Mouse (Mus musculus): Measurements from ENCODE around the gene Tnrc6c. TPM values are rescaled to one million over a fixed set of nuclear protein-coding genes. Genes with fewer than 3 reads are reported as not detected.

Tnrc6c gene
- polyA plus RNA-seq, 1 experiment from 2014 or later, result 31.7 TPM

DNA sequence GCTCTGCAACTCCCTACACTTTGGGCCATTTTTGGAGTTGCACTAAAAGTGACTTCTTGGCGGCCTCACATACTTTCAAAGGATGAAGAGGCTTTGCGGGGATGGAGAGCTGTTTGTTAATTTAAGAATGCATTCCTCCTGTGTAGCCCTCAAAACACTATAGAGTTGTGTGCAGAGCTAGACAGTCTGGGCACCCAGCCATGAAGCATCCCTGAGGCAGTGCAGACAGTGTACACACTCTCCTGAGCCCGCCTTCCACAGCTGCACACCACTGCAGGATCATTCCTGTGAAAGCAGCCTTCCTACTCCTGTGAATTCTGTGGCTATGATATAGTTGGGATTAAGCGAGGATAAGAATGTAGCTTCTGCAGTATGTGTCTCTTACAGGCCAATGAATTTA lies 4.9 kb downstream of the Tnrc6c start:
- H3K27me3 ChIP-seq, result no peaks in the 10 kb centered on the region
- H3K4me1 ChIP-seq (replicated peaks), result peaks cover 54% of the 10 kb centered on the region
- no peak for ATAC-seq
- H3K36me3 ChIP-seq, result no peaks in the 10 kb centered on the region
- 0 out of 2 replicates have a peak overlapping the region, but pooled peaks have one; percentile 12 for H3K27ac ChIP-seq
- peak overlapping the region; percentile 48 for H3K9ac ChIP-seq (replicated peaks)
- H3K4me3 ChIP-seq (replicated peaks), result peak overlapping the region; percentile 6; the same call in 1 of the 2 replicates
- 38% methylated on average over 4 of the region's 4 CpGs for WGBS
- peak overlapping the region; percentile 46 for H3K4me2 ChIP-seq (replicated peaks)
- no peaks in the 10 kb centered on the region for H3K9me3 ChIP-seq

DNA sequence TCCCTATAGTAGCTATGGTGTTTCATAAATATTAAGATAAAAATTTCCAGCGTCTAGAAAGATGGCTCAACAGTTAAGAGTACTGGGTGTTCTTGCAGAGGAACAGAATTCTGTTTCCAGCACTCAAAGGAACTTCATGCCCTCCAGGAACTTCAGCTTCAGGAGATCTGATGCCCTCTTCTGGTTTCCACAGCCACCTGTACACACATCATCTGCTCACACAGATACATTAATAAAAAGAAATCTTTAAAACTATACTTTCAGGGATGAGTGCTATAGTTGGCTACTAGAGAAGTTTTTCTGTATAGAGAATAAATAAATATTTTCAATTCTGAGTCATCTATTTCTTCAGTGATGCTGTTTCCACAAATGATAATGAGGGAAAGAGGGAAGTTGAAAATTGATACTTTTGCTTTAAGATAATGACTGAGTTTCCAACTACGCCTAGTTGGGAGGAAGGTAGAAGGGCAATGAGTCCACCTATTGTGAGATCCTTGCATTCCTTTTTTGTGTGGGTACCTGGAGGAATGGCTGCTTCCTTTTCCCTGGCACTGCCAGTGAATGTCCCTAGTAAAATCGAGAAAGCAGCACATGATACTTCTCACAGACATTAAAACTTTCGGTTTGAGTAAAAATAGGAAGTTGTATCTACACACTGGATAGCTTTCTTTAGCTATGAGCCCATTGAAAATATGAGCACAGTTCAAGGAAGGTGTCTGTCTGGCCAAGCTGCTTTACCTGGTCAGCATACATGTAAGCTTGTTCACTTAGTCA lies 9.1 kb downstream of the Tnrc6c start:
- Histone ChIP-seq H3K4me3 (replicated peaks) (no peak overlapping the region), H3K4me1 (replicated peaks) (peaks cover 70% of the 10 kb centered on the region)
- 86% methylated on average over 4 of the region's 4 CpGs for WGBS

DNA sequence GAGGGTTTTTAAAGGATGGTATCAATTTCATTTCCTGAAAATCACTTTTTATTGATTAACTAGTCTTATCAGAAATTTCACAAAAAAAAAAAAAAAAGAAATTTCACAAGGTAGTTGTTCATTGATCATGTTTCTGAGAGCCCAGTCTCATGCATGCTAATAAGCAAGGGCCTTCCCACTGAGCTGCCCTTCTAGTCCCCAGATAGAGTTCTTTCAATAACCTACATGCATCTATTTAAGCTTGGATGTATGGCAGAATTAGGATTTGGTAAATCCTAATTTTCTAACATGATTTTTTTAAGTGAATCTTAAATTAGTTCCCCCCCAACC lies 9.7 kb downstream of the Tnrc6c start:
- Histone ChIP-seq H3K27ac (no peak overlapping the region), H3K27me3 (no peaks in the 10 kb centered on the region), H3K9me3 (no peaks in the 10 kb centered on the region), H3K9ac (replicated peaks) (no peak overlapping the region), H3K4me3 (replicated peaks) (no peak overlapping the region), H3K4me2 (replicated peaks) (no peak overlapping the region), H3K36me3 (no peaks in the 10 kb centered on the region), H3K4me1 (replicated peaks) (peaks cover 71% of the 10 kb centered on the region)
- ATAC-seq, result no peak

More for the DNA sequence above, 9.1 kb downstream of the Tnrc6c start:
- no peak overlapping the region for H3K4me2 ChIP-seq (replicated peaks)
- H3K27ac ChIP-seq, result no peak overlapping the region
- no peak for ATAC-seq
- H3K36me3 ChIP-seq, result no peaks in the 10 kb centered on the region
- no peaks in the 10 kb centered on the region for H3K27me3 ChIP-seq
- H3K9me3 ChIP-seq, result no peaks in the 10 kb centered on the region
- H3K9ac ChIP-seq (replicated peaks), result no peak overlapping the region

DNA sequence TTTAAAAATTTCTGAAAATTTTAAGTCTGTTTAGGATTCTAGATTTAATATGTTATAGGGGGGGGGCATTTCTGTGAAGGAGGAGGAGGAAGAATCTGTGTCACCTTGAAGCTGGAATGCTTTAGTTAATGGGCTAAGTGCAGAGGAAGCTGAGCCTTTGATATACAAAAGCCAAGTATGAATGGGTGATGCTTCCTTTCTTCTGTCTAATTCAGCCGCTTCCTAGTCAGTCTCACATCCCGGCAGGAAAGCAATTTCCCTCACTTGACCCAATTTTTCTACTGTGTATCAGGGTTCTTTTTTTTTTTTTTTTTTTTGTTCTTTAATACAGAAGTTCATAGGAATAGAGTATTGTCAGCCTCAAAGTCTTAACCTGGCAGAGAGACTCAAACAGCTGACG lies 11.1 kb downstream of the Tnrc6c start:
- no peak overlapping the region for H3K4me3 ChIP-seq (replicated peaks)
- no peak overlapping the region for H3K27ac ChIP-seq
- H3K36me3 ChIP-seq, result no peaks in the 10 kb centered on the region
- H3K4me1 ChIP-seq (replicated peaks), result peaks cover 62% of the 10 kb centered on the region
- no peak for ATAC-seq
- no peak overlapping the region for H3K4me2 ChIP-seq (replicated peaks)
- no peaks in the 10 kb centered on the region for H3K27me3 ChIP-seq
- H3K9ac ChIP-seq (replicated peaks), result no peak overlapping the region
- 48% methylated on average over 3 of the region's 3 CpGs for WGBS
- no peaks in the 10 kb centered on the region for H3K9me3 ChIP-seq

DNA sequence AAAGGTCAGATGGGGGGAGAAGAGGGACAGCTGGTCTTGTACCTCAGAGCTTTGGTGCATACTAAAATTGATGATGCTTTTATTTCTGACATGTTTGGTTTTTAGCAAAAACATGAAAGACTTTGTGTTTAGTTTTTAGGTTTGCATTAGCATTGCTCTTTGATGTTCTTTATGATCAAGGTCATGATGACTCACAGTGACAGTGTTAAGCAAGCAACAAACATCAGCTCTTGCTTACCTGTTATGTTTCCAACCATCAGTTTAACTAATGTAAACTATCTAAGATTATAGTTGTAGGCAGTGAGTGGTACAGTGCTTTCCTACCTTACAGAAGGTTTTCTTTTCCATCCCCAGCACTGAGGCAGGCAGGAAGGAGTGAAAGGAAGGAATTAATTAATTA lies 12.5 kb downstream of the Tnrc6c start:
- ATAC-seq, result no peak
- Histone ChIP-seq H3K4me3 (replicated peaks) (no peak overlapping the region), H3K27me3 (no peaks in the 10 kb centered on the region), H3K4me2 (replicated peaks) (no peak overlapping the region), H3K9me3 (no peaks in the 10 kb centered on the region), H3K36me3 (no peaks in the 10 kb centered on the region), H3K4me1 (replicated peaks) (peaks cover 55% of the 10 kb centered on the region), H3K27ac (no peak overlapping the region), H3K9ac (replicated peaks) (no peak overlapping the region)

DNA sequence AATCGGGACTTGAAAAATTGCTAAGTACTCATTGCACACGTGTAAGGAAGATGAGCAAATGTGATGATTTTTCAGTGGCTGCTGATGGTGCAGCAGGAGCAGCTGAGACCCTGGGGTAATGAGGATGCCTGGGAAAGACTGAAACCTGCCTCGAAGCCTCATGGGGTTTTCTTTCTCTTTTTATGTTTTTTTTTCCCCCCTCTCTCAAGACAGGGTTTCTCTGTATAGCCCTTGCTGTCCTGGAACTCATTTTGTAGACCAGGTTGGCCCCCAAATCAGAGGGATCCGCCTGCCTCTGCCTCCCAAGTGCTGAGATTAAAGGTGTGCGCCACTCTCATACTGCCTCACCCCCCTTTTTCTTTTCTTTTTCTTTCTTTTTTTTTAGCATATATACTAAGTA lies 13.1 kb downstream of the Tnrc6c start:
- H3K9ac ChIP-seq (replicated peaks), result no peak overlapping the region
- H3K4me2 ChIP-seq (replicated peaks), result no peak overlapping the region
- H3K27me3 ChIP-seq, result no peaks in the 10 kb centered on the region
- peaks cover 55% of the 10 kb centered on the region for H3K4me1 ChIP-seq (replicated peaks)
- H3K36me3 ChIP-seq, result no peaks in the 10 kb centered on the region
- H3K9me3 ChIP-seq, result no peaks in the 10 kb centered on the region
- 81% methylated on average over 5 of the region's 5 CpGs for WGBS
- no peak overlapping the region for H3K4me3 ChIP-seq (replicated peaks)
- ATAC-seq, result no peak
- no peak overlapping the region for H3K27ac ChIP-seq

DNA sequence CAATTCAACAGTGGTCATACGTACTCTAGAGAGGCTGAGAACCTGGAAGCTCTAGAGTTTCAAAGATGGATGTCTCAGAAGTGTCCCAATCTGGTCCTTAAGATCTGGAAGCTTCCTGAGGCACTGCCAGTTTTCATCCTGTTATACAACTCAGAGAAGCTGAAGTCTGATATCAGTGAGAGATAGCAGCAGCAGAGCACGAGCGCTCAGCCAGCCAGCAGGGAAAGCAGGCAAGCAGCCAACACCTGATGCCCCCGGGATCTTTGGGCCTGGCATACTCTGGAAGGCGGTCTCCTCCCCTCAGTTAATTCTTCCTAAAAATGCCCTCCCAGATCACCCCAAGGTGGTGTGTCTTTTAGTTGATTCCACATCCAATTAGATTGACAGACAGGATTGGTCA lies 13.7 kb downstream of the Tnrc6c start:
- H3K27ac ChIP-seq, result no peak overlapping the region
- no peak for ATAC-seq
- H3K9ac ChIP-seq (replicated peaks), result no peak overlapping the region
- no peak overlapping the region for H3K4me2 ChIP-seq (replicated peaks)
- H3K4me1 ChIP-seq (replicated peaks), result peaks cover 55% of the 10 kb centered on the region
- WGBS, result 71% methylated on average over 5 of the region's 5 CpGs
- no peaks in the 10 kb centered on the region for H3K36me3 ChIP-seq
- no peak overlapping the region for H3K4me3 ChIP-seq (replicated peaks)
- H3K9me3 ChIP-seq, result no peaks in the 10 kb centered on the region
- no peaks in the 10 kb centered on the region for H3K27me3 ChIP-seq

DNA sequence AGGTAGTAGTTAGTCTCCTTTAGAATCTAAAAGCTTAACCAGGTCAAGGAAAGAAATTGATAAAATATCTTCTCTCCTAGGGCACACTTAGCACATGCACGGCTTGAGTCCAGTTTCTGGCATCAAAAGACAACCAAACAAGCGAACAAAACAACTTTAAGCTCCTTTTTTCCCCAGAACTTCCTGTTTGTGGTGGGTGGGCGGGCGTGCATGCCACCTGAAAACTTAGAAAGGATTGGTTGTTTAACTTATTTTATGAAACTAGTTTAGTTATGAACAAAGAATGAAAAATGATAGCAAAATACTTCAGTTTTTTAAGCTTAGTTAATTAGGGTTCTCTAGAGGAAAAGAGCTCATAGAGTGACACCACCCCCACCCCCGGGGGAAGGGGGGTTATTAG lies 17.5 kb downstream of the Tnrc6c start:
- Histone ChIP-seq H3K27ac (no peak overlapping the region), H3K9ac (replicated peaks) (no peak overlapping the region), H3K4me3 (replicated peaks) (no peak overlapping the region), H3K27me3 (no peaks in the 10 kb centered on the region), H3K36me3 (no peaks in the 10 kb centered on the region), H3K4me1 (replicated peaks) (peaks cover 42% of the 10 kb centered on the region), H3K4me2 (replicated peaks) (no peak overlapping the region), H3K9me3 (no peaks in the 10 kb centered on the region)
- 92% methylated on average over 5 of the region's 5 CpGs for WGBS
- no peak for ATAC-seq

DNA sequence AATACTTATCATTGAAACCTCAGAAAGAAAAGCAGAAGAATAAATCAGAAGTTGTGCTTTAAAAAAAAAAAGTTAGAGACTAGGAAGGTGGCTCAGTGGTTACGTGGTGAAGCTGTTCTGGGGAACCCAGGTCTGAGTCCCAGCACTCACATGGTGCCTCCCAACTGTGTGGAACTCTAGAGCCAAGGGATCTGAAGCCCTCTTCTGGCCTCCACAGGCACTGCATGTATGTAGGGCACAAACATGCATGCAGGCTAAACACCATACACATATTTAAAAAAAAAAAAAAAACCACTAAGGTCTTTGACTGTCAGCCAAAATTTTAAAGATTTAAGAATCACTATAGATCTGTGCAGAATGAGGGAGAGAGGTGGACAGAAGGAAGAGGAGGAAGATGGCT lies 20.4 kb downstream of the Tnrc6c start:
- 100% methylated on average over 1 of the region's 1 CpGs for WGBS
- no peak for ATAC-seq
- no peaks in the 10 kb centered on the region for H3K36me3 ChIP-seq
- H3K27ac ChIP-seq, result no peak overlapping the region
- H3K27me3 ChIP-seq, result no peaks in the 10 kb centered on the region
- no peak overlapping the region for H3K4me2 ChIP-seq (replicated peaks)
- H3K9me3 ChIP-seq, result no peaks in the 10 kb centered on the region
- H3K4me3 ChIP-seq (replicated peaks), result no peak overlapping the region
- H3K4me1 ChIP-seq (replicated peaks), result peaks cover 32% of the 10 kb centered on the region
- H3K9ac ChIP-seq (replicated peaks), result no peak overlapping the region

DNA sequence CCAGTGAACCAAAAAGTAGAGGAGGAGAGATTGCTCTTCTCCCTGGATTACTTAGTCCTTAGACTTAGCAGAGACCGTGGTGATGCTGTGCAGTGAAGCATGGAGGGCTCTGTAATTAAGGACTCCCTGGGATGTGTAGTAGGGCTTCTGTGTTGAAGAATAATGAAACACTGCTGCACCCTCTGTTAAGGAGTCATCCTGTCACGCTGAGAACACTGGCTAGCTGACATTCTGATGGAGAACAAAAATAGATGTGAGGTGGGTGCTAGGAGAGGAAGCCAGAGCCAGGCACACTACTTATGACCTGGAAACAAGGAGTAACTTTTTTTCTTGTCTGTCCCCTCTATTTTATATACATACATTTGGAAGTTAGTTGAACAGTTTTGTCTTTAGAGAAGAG lies 22.6 kb downstream of the Tnrc6c start:
- Histone ChIP-seq H3K4me2 (replicated peaks) (no peak overlapping the region), H3K27me3 (no peaks in the 10 kb centered on the region), H3K9ac (replicated peaks) (no peak overlapping the region), H3K4me3 (replicated peaks) (no peak overlapping the region), H3K27ac (no peak overlapping the region; the same call in 1 of the 2 replicates), H3K9me3 (no peaks in the 10 kb centered on the region), H3K4me1 (replicated peaks) (peaks cover 37% of the 10 kb centered on the region), H3K36me3 (no peaks in the 10 kb centered on the region)
- ATAC-seq, result no peak
- WGBS, result 1% methylated on average over 2 of the region's 2 CpGs

DNA sequence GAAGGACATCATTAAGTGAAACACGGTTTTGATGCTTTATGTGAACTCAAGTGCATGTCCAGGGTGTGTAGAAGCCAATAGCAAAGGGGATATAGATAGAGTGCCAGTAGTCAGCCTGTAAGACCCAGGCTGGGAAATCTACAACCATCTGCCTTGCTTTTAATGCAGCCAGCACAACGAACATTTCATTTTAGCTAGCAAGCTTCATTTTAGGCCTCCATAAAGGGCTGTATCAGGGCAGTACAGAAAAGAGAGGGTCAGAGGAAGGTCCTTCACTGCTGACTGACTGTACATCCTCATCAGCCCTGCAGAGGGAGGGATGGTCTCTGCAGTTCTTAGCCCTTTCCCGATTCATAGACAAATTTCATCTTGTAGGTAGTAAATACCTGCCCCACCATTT lies 23.0 kb downstream of the Tnrc6c start:
- Histone ChIP-seq H3K4me3 (replicated peaks) (no peak overlapping the region), H3K4me2 (replicated peaks) (no peak overlapping the region), H3K9me3 (no peaks in the 10 kb centered on the region), H3K27ac (peak overlapping the region; percentile 19; the same call in 1 of the 2 replicates), H3K27me3 (no peaks in the 10 kb centered on the region), H3K36me3 (no peaks in the 10 kb centered on the region), H3K4me1 (replicated peaks) (peaks cover 37% of the 10 kb centered on the region), H3K9ac (replicated peaks) (no peak overlapping the region)
- whole genome bisulfite sequencing, result 64% methylated on average over 3 of the region's 3 CpGs
- ATAC-seq, result no peak

DNA sequence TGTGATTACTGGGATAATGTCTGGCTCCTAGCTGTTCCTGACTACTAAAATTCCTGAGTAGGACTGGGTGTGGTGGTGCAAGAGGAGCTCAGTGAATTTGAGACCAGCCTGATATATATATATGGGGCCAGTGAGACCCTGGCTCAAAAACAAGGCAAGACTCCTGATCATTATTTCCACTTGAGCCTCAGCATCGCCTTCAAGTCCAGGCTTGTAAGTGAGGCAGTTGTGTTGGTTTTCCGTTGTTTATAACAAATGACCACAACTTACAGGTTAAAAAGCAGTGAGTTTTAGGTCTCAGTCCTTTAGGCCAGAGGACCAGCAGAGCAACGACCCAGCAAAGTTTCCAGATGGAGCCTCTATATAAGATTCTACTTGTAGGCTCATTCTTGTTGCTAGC lies 23.5 kb downstream of the Tnrc6c start:
- Histone ChIP-seq H3K36me3 (no peaks in the 10 kb centered on the region), H3K4me3 (replicated peaks) (no peak overlapping the region), H3K27ac (no peak overlapping the region), H3K9ac (replicated peaks) (no peak overlapping the region), H3K27me3 (no peaks in the 10 kb centered on the region), H3K4me2 (replicated peaks) (no peak overlapping the region), H3K9me3 (no peaks in the 10 kb centered on the region), H3K4me1 (replicated peaks) (peaks cover 40% of the 10 kb centered on the region)
- no peak for ATAC-seq
- 91% methylated on average over 3 of the region's 3 CpGs for WGBS

DNA sequence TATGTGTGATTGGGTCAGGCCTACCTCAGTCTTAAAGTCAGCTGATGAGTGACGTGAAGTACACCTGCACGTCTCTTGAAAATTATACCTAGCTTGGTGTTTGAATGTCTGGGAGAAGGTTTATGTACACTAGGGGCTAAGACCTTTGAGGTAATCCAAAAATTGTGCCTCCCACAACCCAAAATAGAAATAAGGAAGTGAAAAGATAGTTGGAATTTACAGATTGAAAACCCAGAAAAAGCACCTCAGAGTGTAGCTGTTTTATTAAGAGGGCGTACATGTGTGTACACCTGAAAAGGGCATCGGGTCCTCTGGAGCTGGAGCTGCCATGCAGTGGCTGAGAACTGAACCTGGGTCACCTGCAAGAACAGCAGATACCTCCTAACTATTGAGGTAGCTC lies 24.1 kb downstream of the Tnrc6c start:
- Histone ChIP-seq H3K4me1 (replicated peaks) (peaks cover 41% of the 10 kb centered on the region), H3K27me3 (no peaks in the 10 kb centered on the region), H3K36me3 (no peaks in the 10 kb centered on the region), H3K27ac (no peak overlapping the region), H3K9ac (replicated peaks) (no peak overlapping the region), H3K4me2 (replicated peaks) (no peak overlapping the region), H3K9me3 (no peaks in the 10 kb centered on the region), H3K4me3 (replicated peaks) (no peak overlapping the region)
- 95% methylated on average over 4 of the region's 4 CpGs for WGBS
- ATAC-seq, result no peak

All from midbrain, embryonic 13.5 days (tissue).